Mouse (Mus musculus): Measurements from ENCODE around the gene Atxn7l1. TPM values are rescaled to one million over a fixed set of nuclear protein-coding genes. Genes with fewer than 3 reads are reported as not detected.

The Atxn7l1 gene
- polyA plus RNA-seq, 1 experiment from 2014 or later = 25.7 TPM

DNA sequence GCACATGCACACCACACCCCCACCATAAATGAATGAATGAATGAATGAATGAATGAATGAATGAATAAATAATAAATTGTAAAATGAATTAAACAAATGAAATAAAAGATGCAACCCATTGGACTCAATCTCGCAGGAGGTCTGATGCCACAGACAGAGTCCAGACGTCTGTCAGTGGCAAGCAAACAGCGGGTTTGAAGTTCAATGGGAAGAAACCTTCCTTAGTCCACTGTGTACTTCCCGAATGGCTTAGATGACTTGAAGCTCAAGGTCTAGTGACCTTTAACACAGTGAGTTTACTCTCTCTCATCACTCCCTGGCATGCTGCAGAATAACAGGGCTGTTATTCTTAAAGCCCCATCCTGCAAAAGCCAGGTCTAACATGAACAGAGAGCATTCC lies 57.8 kb downstream of the Atxn7l1 start:
- no peak overlapping the region for H3K4me3 ChIP-seq (replicated peaks; ENCODE audit: low read length)
- H3K9me3 ChIP-seq (ENCODE audit: control insufficient read depth, low read length) = no peaks in the 10 kb centered on the region
- H3K27ac ChIP-seq = no peak overlapping the region
- DNase-seq (ENCODE audit: low spot score) = no peak
- no peak overlapping the region for H3K4me2 ChIP-seq (replicated peaks)
- no peaks in the 10 kb centered on the region for H3K4me1 ChIP-seq (replicated peaks; ENCODE audit: control insufficient read depth, insufficient read depth, low read length)
- WGBS = 89% methylated on average over 4 of the region's 4 CpGs
- no peak overlapping the region for H3K9ac ChIP-seq
- no peak for ATAC-seq (ENCODE audit: low FRiP score)
- no peaks in the 10 kb centered on the region for H3K36me3 ChIP-seq (replicated peaks; ENCODE audit: control insufficient read depth, insufficient read depth)
- H3K27me3 ChIP-seq (ENCODE audit: control insufficient read depth, insufficient read depth, low read length) = no peaks in the 10 kb centered on the region

- H3K4me3 ChIP-seq (replicated peaks; ENCODE audit: low read length) = no peak overlapping the region
- ATAC-seq (ENCODE audit: low FRiP score) (no peak), DNase-seq (ENCODE audit: low spot score) (no peak)
- H3K27me3 ChIP-seq (ENCODE audit: control insufficient read depth, insufficient read depth, low read length) = no peaks in the 10 kb centered on the region
- H3K9me3 ChIP-seq (ENCODE audit: control insufficient read depth, low read length) = no peaks in the 10 kb centered on the region
- no peak overlapping the region for H3K27ac ChIP-seq
- 78% methylated on average over 6 of the region's 6 CpGs for WGBS
- H3K36me3 ChIP-seq (replicated peaks; ENCODE audit: control insufficient read depth, insufficient read depth) = no peaks in the 10 kb centered on the region
- H3K4me2 ChIP-seq (replicated peaks) = no peak overlapping the region
- no peaks in the 10 kb centered on the region for H3K4me1 ChIP-seq (replicated peaks; ENCODE audit: control insufficient read depth, insufficient read depth, low read length)
- H3K9ac ChIP-seq = no peak overlapping the region
Measured at GRCm38 (mm10) chr12:33206300-33206699, 58.8 kb downstream of the Atxn7l1 start.

DNA sequence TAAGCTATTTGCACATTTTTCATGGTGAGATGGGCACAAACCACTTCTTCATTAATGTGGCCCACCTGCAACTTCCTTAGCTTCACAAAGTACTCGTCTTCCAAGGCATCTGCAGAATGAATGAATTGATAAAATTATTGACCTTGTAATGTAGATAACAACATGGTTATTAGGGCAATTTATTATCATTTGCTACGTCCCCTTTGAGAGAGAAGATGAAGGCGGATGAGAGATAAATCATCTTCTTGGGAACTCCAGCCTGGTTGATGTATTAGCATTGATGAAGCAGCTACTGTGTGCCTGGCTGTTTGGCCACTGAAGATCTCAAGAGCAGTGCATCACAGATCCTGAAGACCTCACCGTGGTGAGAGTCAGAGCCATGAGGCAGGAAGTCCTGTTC lies 63.4 kb downstream of the Atxn7l1 start:
- H3K9me3 ChIP-seq (ENCODE audit: control insufficient read depth, low read length) = no peaks in the 10 kb centered on the region
- H3K9ac ChIP-seq = no peak overlapping the region
- ATAC-seq (ENCODE audit: low FRiP score) = no peak
- no peaks in the 10 kb centered on the region for H3K36me3 ChIP-seq (replicated peaks; ENCODE audit: control insufficient read depth, insufficient read depth)
- H3K4me1 ChIP-seq (replicated peaks; ENCODE audit: control insufficient read depth, insufficient read depth, low read length) = no peaks in the 10 kb centered on the region
- H3K27ac ChIP-seq = no peak overlapping the region
- H3K4me2 ChIP-seq (replicated peaks) = no peak overlapping the region
- no peak for DNase-seq (ENCODE audit: low spot score)
- H3K4me3 ChIP-seq (replicated peaks; ENCODE audit: low read length) = no peak overlapping the region
- WGBS = 75% methylated on average over 4 of the region's 4 CpGs
- H3K27me3 ChIP-seq (ENCODE audit: control insufficient read depth, insufficient read depth, low read length) = no peaks in the 10 kb centered on the region

DNA sequence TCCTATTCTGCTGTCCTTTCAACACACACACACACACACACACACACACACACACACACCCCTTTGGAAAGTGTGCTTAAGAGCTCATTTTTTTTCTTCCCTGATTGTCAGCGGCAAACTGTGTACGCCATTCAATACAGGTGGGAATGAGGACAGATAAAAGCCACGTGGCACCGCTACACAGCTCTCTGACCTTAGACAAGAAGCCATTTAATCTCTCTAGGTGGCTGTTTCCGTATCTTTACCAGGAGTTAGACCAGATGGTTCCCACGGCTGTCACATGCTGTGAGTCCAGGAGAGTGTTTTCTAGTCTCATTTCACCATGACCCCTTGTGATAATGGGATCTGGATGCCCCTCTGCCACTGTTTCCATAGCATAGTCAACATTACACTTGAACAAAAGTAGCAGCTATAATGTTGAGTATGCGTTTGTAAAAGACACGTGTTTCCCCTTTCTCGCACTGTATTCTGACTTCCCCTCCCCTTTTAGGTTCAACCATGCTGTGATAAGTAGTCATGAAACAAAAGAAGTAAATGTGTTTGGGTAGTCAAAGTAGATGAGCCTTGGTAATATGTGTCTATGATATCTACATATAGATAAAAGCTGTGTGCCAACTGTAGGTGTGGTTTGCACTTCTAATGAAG lies 70.8 kb downstream of the Atxn7l1 start:
- Histone ChIP-seq H3K27ac (no peak overlapping the region), H3K27me3 (ENCODE audit: control insufficient read depth, insufficient read depth, low read length) (no peaks in the 10 kb centered on the region), H3K9ac (no peak overlapping the region), H3K36me3 (replicated peaks; ENCODE audit: control insufficient read depth, insufficient read depth) (no peaks in the 10 kb centered on the region; the same call in 1 of the 2 replicates), H3K4me1 (replicated peaks; ENCODE audit: control insufficient read depth, insufficient read depth, low read length) (peaks cover 30% of the 10 kb centered on the region), H3K4me2 (replicated peaks) (no peak overlapping the region), H3K4me3 (replicated peaks; ENCODE audit: low read length) (no peak overlapping the region), H3K9me3 (ENCODE audit: control insufficient read depth, low read length) (no peaks in the 10 kb centered on the region)
- 71% methylated on average over 9 of the region's 9 CpGs for WGBS
- ATAC-seq (ENCODE audit: low FRiP score) (no peak), DNase-seq (ENCODE audit: low spot score) (no peak)

- Histone ChIP-seq H3K4me3 (replicated peaks; ENCODE audit: low read length) (no peak overlapping the region), H3K27me3 (ENCODE audit: control insufficient read depth, insufficient read depth, low read length) (no peaks in the 10 kb centered on the region), H3K36me3 (replicated peaks; ENCODE audit: control insufficient read depth, insufficient read depth) (no peaks in the 10 kb centered on the region; the same call in 1 of the 2 replicates), H3K9ac (no peak overlapping the region), H3K4me1 (replicated peaks; ENCODE audit: control insufficient read depth, insufficient read depth, low read length) (peaks cover 37% of the 10 kb centered on the region), H3K9me3 (ENCODE audit: control insufficient read depth, low read length) (no peaks in the 10 kb centered on the region), H3K27ac (no peak overlapping the region), H3K4me2 (replicated peaks) (no peak overlapping the region)
- ATAC-seq (ENCODE audit: low FRiP score) (no peak), DNase-seq (ENCODE audit: low spot score) (no peak)
- 83% methylated on average over 7 of the region's 7 CpGs for WGBS
Measured at GRCm38 (mm10) chr12:33219436-33219835, 71.9 kb downstream of the Atxn7l1 start.

DNA sequence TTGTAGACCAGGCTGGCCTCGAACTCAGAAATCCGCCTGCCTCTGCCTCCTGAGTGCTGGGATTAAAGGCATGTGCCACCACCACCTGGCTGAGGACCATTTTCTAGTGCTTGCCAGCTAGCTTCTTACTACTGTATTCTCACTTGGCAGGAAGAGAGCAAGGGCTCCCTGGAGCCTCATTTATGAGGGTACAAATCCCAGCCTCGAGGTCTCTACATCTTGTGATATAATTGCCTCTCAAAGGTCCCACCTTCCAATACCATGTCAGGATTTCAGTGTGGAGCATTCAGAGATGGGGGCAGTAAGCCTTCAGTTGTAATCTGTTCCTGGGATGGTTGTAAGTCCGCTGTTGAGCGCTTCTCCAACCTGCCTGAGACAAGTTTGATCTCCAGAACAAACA lies 72.6 kb downstream of the Atxn7l1 start:
- Histone ChIP-seq H3K36me3 (replicated peaks; ENCODE audit: control insufficient read depth, insufficient read depth) (no peaks in the 10 kb centered on the region; the same call in 1 of the 2 replicates), H3K9ac (no peak overlapping the region), H3K9me3 (ENCODE audit: control insufficient read depth, low read length) (no peaks in the 10 kb centered on the region), H3K4me2 (replicated peaks) (no peak overlapping the region; the same call in 1 of the 2 replicates), H3K4me1 (replicated peaks; ENCODE audit: control insufficient read depth, insufficient read depth, low read length) (peaks cover 43% of the 10 kb centered on the region), H3K27ac (peak overlapping the region; percentile 58), H3K4me3 (replicated peaks; ENCODE audit: low read length) (no peak overlapping the region), H3K27me3 (ENCODE audit: control insufficient read depth, insufficient read depth, low read length) (no peaks in the 10 kb centered on the region)
- 64% methylated on average over 5 of the region's 5 CpGs for WGBS
- DNase-seq (ENCODE audit: low spot score) = no peak
- ATAC-seq (ENCODE audit: low FRiP score) = no peak

- no peak overlapping the region for H3K9ac ChIP-seq
- H3K36me3 ChIP-seq (replicated peaks; ENCODE audit: control insufficient read depth, insufficient read depth) = no peaks in the 10 kb centered on the region; the same call in 1 of the 2 replicates
- ATAC-seq (ENCODE audit: low FRiP score) = peak; percentile 22; the same call in 1 of the 2 replicates
- no peak overlapping the region; the same call in 1 of the 2 replicates for H3K4me2 ChIP-seq (replicated peaks)
- H3K9me3 ChIP-seq (ENCODE audit: control insufficient read depth, low read length) = no peaks in the 10 kb centered on the region
- H3K4me3 ChIP-seq (replicated peaks; ENCODE audit: low read length) = no peak overlapping the region
- H3K4me1 ChIP-seq (replicated peaks; ENCODE audit: control insufficient read depth, insufficient read depth, low read length) = peaks cover 48% of the 10 kb centered on the region
- 44% methylated on average over 11 of the region's 11 CpGs for WGBS
- H3K27me3 ChIP-seq (ENCODE audit: control insufficient read depth, insufficient read depth, low read length) = no peaks in the 10 kb centered on the region
- peak overlapping the region; percentile 58 for H3K27ac ChIP-seq
- DNase-seq (ENCODE audit: low spot score) = peak; percentile 73
Measured at GRCm38 (mm10) chr12:33220509-33221051, 73.1 kb downstream of the Atxn7l1 start.

GRCm38 (mm10) chr12:33222187-33222586 lies 74.7 kb downstream of the Atxn7l1 start:
- Histone ChIP-seq H3K27me3 (ENCODE audit: control insufficient read depth, insufficient read depth, low read length) (no peaks in the 10 kb centered on the region), H3K4me2 (replicated peaks) (no peak overlapping the region), H3K4me1 (replicated peaks; ENCODE audit: control insufficient read depth, insufficient read depth, low read length) (peaks cover 49% of the 10 kb centered on the region), H3K9me3 (ENCODE audit: control insufficient read depth, low read length) (no peaks in the 10 kb centered on the region), H3K27ac (no peak overlapping the region), H3K4me3 (replicated peaks; ENCODE audit: low read length) (no peak overlapping the region), H3K36me3 (replicated peaks; ENCODE audit: control insufficient read depth, insufficient read depth) (no peaks in the 10 kb centered on the region; the same call in 1 of the 2 replicates), H3K9ac (no peak overlapping the region)
- no peak for DNase-seq (ENCODE audit: low spot score)
- WGBS = 64% methylated on average over 7 of the region's 7 CpGs
- ATAC-seq (ENCODE audit: low FRiP score) = no peak

GRCm38 (mm10) chr12:33225117-33225541 lies 77.6 kb downstream of the Atxn7l1 start:
- H3K27me3 ChIP-seq (ENCODE audit: control insufficient read depth, insufficient read depth, low read length) = no peaks in the 10 kb centered on the region
- no peak for DNase-seq (ENCODE audit: low spot score)
- H3K9me3 ChIP-seq (ENCODE audit: control insufficient read depth, low read length) = no peaks in the 10 kb centered on the region
- H3K4me1 ChIP-seq (replicated peaks; ENCODE audit: control insufficient read depth, insufficient read depth, low read length) = peaks cover 41% of the 10 kb centered on the region
- H3K4me2 ChIP-seq (replicated peaks) = peak overlapping the region; percentile 28
- no peak overlapping the region for H3K4me3 ChIP-seq (replicated peaks; ENCODE audit: low read length)
- peak; percentile 73 for ATAC-seq (ENCODE audit: low FRiP score)
- H3K36me3 ChIP-seq (replicated peaks; ENCODE audit: control insufficient read depth, insufficient read depth) = no peaks in the 10 kb centered on the region
- H3K27ac ChIP-seq = peak overlapping the region; percentile 82
- H3K9ac ChIP-seq = peak overlapping the region; percentile 28
- 12% methylated on average over 11 of the region's 11 CpGs for WGBS
